Mouse (Mus musculus): ENCODE results near the gene Zfp653.

DNA sequence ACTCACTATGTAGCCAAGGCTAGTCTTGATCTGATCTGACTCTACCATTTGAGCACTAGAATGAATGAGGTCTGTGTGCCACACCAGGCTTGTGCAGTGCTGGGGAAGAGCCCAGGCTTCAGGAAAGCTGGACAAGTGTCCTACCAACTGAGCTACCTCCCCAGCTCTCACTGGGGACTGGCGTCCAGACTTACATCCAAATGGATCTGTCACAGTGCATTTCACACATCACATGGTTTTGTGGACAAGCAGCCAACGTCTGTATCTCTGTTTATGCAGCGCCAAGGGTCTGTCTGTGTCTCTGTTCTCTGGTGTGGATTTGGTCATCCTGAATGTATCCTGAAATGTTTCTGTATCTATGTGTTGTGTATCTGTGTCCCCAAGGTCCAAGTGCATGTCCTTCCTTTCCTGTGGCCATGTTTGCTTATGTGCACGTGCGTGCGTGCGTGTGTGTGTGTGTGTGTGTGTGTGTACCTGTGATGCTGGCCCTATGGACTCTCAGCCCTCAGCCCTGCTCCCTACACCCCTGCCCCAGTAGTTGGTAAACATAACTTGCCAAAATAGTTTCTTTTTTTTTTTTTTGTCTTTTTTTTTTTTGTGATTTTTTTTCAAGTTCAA lies 53.9 kb downstream of the Zfp653 start:
- TF ChIP-seq CTCF (conservative IDR thresholded peaks at IDR 0.05; ENCODE audit: low read length) (no peak), POU5F1 (IDR thresholded peaks at IDR 0.05; ENCODE audit: borderline replicate concordance, low read length) (no peak), NANOG (IDR thresholded peaks at IDR 0.05; ENCODE audit: borderline replicate concordance, low read length) (no peak)

Data from E14TG2a.4 (cell line).